Mouse (Mus musculus) forebrain, embryonic 14.5 days (tissue): ENCODE measurements at regions not wholly inside any gene's neighbourhood (a gene's known extent, or its start where the extent isn't known, plus 50 kb on each side); places are given as distances from the start of the nearest gene placed in this dataset.

Source experiments
- ATAC-seq: fragments of 200-750 bp; cut with Nextera tagmentation; 2 replicates; pipeline ENCODE4 v1.8.0; 2017; ENCODE audit warnings: mild to moderate bottlenecking, moderate library complexity
- DNase-seq: peaks from one replicate; pipeline ENCODE4 v3.0.0-alpha.2; 2015; ENCODE audit warnings: low spot score
- H3K27ac ChIP-seq: fragments of 300-500 bp; sonication (generic); 2 replicates; pipeline ENCODE4 v1.5.1; 2014; ENCODE audit warnings: low read depth, mild to moderate bottlenecking, control low read depth, low read length, moderate library complexity
- H3K27me3 ChIP-seq: fragments of 300-500 bp; sonication (generic); replicated peaks from 2 replicates; pipeline ENCODE4 v1.6.1; 2014; ENCODE audit warnings: low read length, control low read depth, mixed read lengths; ENCODE audit not compliant: control insufficient read depth, insufficient read depth
- H3K36me3 ChIP-seq: fragments of 300-500 bp; sonication (generic); 2 replicates; pipeline ENCODE4 v1.6.1; 2014; ENCODE audit warnings: low read length, control low read depth; ENCODE audit not compliant: control insufficient read depth, insufficient read depth
- H3K4me1 ChIP-seq: fragments of 300-500 bp; sonication (generic); 2 replicates; pipeline ENCODE4 v1.6.1; 2014; ENCODE audit warnings: antibody characterized with exemption, low read length, control low read depth; ENCODE audit not compliant: control insufficient read depth, insufficient read depth
- H3K4me2 ChIP-seq: fragments of 300-500 bp; sonication (generic); 2 replicates; pipeline ENCODE4 v1.6.1; 2014; ENCODE audit warnings: mild to moderate bottlenecking, control low read depth, low read length
- H3K4me3 ChIP-seq: fragments of 300-500 bp; sonication (generic); 2 replicates; pipeline ENCODE4 v1.5.1; 2014; ENCODE audit warnings: low read depth, low read length, control low read depth
- H3K9ac ChIP-seq: fragments of 300-500 bp; sonication (generic); 2 replicates; pipeline ENCODE4 v1.6.1; 2014; ENCODE audit warnings: mild to moderate bottlenecking, low read length, control low read depth, moderate library complexity
- H3K9me3 ChIP-seq: fragments of 300-500 bp; sonication (generic); replicated peaks from 2 replicates; pipeline ENCODE4 v1.6.1; 2016; ENCODE audit warnings: low read length, control low read depth, mixed read lengths; ENCODE audit not compliant: control insufficient read depth
- WGBS: fragments of 180-500 bp; shearing (Covaris S2); extraction: QIAGEN DNeasy Blood & Tissue Kit; methylation state at CpG from one replicate; pipeline ENCODE4 v1.1.7; 2014; 5-methylcytosine and 5-hydroxymethylcytosine counted together

- WGBS: 28% methylated on average over 1 of the region's 1 CpGs
- Histone ChIP-seq H3K9ac (no peak overlapping the region), H3K36me3 (no peaks in the 10 kb centered on the region), H3K9me3 (no peaks in the 10 kb centered on the region), H3K27me3 (no peaks in the 10 kb centered on the region), H3K4me3 (no peak overlapping the region), H3K4me1 (no peaks in the 10 kb centered on the region), H3K4me2 (no peak overlapping the region), H3K27ac (no peak overlapping the region)
- DNase-seq (no peak), ATAC-seq (no peak)
Measured at GRCm38 (mm10) chr12:47466740-47467139, 648.0 kb upstream of the Nova1 start.

- no peaks in the 10 kb centered on the region for H3K27me3 ChIP-seq
- no peaks in the 10 kb centered on the region for H3K9me3 ChIP-seq
- DNase-seq (peak; percentile 30), ATAC-seq (no peak)
- H3K4me2 ChIP-seq: no peak overlapping the region
- no peak overlapping the region for H3K27ac ChIP-seq
- no peaks in the 10 kb centered on the region for H3K36me3 ChIP-seq
- no peak overlapping the region for H3K4me3 ChIP-seq
- H3K9ac ChIP-seq: no peak overlapping the region
- 46% methylated on average over 5 of the region's 5 CpGs for WGBS
- H3K4me1 ChIP-seq: no peaks in the 10 kb centered on the region
Measured at GRCm38 (mm10) chr12:47465924-47466323, 647.2 kb upstream of the Nova1 start.

- DNase-seq (no peak), ATAC-seq (no peak)
- H3K9me3 ChIP-seq: no peaks in the 10 kb centered on the region
- H3K9ac ChIP-seq: no peak overlapping the region
- H3K4me3 ChIP-seq: no peak overlapping the region
- 69% methylated on average over 1 of the region's 1 CpGs for WGBS
- H3K4me2 ChIP-seq: no peak overlapping the region
- no peaks in the 10 kb centered on the region for H3K27me3 ChIP-seq
- H3K27ac ChIP-seq: no peak overlapping the region
- H3K4me1 ChIP-seq: no peaks in the 10 kb centered on the region
- H3K36me3 ChIP-seq: no peaks in the 10 kb centered on the region
Measured at GRCm38 (mm10) chr12:47431669-47432068, 612.9 kb upstream of the Nova1 start.

- ATAC-seq: no peak
- no peaks in the 10 kb centered on the region for H3K36me3 ChIP-seq
Measured at GRCm38 (mm10) chr12:47412251-47412650, 593.5 kb upstream of the Nova1 start.

GRCm38 (mm10) chr12:47406563-47406962 is 587.8 kb upstream of the Nova1 start:
- H3K4me1 ChIP-seq: no peaks in the 10 kb centered on the region
- no peak overlapping the region for H3K27ac ChIP-seq
- no peaks in the 10 kb centered on the region for H3K36me3 ChIP-seq
- H3K9ac ChIP-seq: no peak overlapping the region
- ATAC-seq (no peak), DNase-seq (no peak)
- 88% methylated on average over 2 of the region's 2 CpGs for WGBS
- no peaks in the 10 kb centered on the region for H3K27me3 ChIP-seq
- no peak overlapping the region for H3K4me2 ChIP-seq
- no peaks in the 10 kb centered on the region for H3K9me3 ChIP-seq
- no peak overlapping the region for H3K4me3 ChIP-seq

More at GRCm38 (mm10) chr12:47412251-47412650, 593.5 kb upstream of the Nova1 start:
- Histone ChIP-seq H3K27me3 (no peaks in the 10 kb centered on the region), H3K4me2 (no peak overlapping the region), H3K27ac (no peak overlapping the region), H3K9me3 (no peaks in the 10 kb centered on the region), H3K9ac (no peak overlapping the region), H3K4me1 (no peaks in the 10 kb centered on the region), H3K4me3 (no peak overlapping the region)
- WGBS: 77% methylated on average over 4 of the region's 4 CpGs
- DNase-seq: peak; percentile 59

GRCm38 (mm10) chr12:47406131-47406530 is 587.4 kb upstream of the Nova1 start:
- no peaks in the 10 kb centered on the region for H3K36me3 ChIP-seq
- 95% methylated on average over 2 of the region's 2 CpGs for WGBS
- no peaks in the 10 kb centered on the region for H3K9me3 ChIP-seq
- no peak for DNase-seq
- no peak overlapping the region for H3K27ac ChIP-seq
- ATAC-seq: no peak
- no peak overlapping the region for H3K4me2 ChIP-seq
- H3K4me3 ChIP-seq: no peak overlapping the region
- H3K4me1 ChIP-seq: no peaks in the 10 kb centered on the region
- H3K9ac ChIP-seq: no peak overlapping the region
- H3K27me3 ChIP-seq: no peaks in the 10 kb centered on the region

GRCm38 (mm10) chr12:47383225-47383624 is 564.5 kb upstream of the Nova1 start:
- H3K4me3 ChIP-seq: no peak overlapping the region
- DNase-seq (peak; percentile 41), ATAC-seq (no peak)
- 87% methylated on average over 1 of the region's 1 CpGs for WGBS
- H3K36me3 ChIP-seq: no peaks in the 10 kb centered on the region
- no peaks in the 10 kb centered on the region for H3K9me3 ChIP-seq
- no peak overlapping the region for H3K4me2 ChIP-seq
- H3K27me3 ChIP-seq: no peaks in the 10 kb centered on the region
- no peak overlapping the region for H3K27ac ChIP-seq
- no peak overlapping the region for H3K9ac ChIP-seq
- no peaks in the 10 kb centered on the region for H3K4me1 ChIP-seq

- no peak overlapping the region for H3K27ac ChIP-seq
- no peak for DNase-seq
- no peak for ATAC-seq
- no peak overlapping the region for H3K4me2 ChIP-seq
- no peaks in the 10 kb centered on the region for H3K4me1 ChIP-seq
- H3K36me3 ChIP-seq: no peaks in the 10 kb centered on the region
- H3K9ac ChIP-seq: no peak overlapping the region
- no peak overlapping the region for H3K4me3 ChIP-seq
- H3K27me3 ChIP-seq: no peaks in the 10 kb centered on the region
- WGBS: 76% methylated on average over 2 of the region's 2 CpGs
- no peaks in the 10 kb centered on the region for H3K9me3 ChIP-seq
Measured at GRCm38 (mm10) chr12:47353269-47353668, 534.5 kb upstream of the Nova1 start.

- no peak for ATAC-seq
- Histone ChIP-seq H3K4me2 (no peak overlapping the region), H3K4me1 (no peaks in the 10 kb centered on the region), H3K36me3 (no peaks in the 10 kb centered on the region), H3K27me3 (no peaks in the 10 kb centered on the region), H3K9me3 (no peaks in the 10 kb centered on the region), H3K9ac (no peak overlapping the region), H3K27ac (no peak overlapping the region), H3K4me3 (no peak overlapping the region)
- 96% methylated on average over 1 of the region's 1 CpGs for WGBS
- no peak for DNase-seq
Measured at GRCm38 (mm10) chr12:47351229-47351628, 532.5 kb upstream of the Nova1 start.
